Mouse (Mus musculus) limb, embryonic 10.5 days (tissue): ENCODE data around the gene Atrip. TPM values are rescaled to one million over a fixed set of nuclear protein-coding genes. Genes with fewer than 3 reads are reported as not detected.

ENCODE experiments used
- DNase-seq: peaks from one replicate; pipeline ENCODE4 v3.0.0-alpha.2; 2017; ENCODE audit warnings: low spot score
- H3K27ac ChIP-seq: fragments of 300-500 bp; sonication (generic); 2 replicates; pipeline ENCODE4 v1.5.1; 2016; ENCODE audit warnings: mild to moderate bottlenecking
- H3K27me3 ChIP-seq: fragments of 300-500 bp; sonication (generic); 2 replicates; pipeline ENCODE4 v1.6.1; 2016; ENCODE audit warnings: low read depth, mild to moderate bottlenecking; ENCODE audit not compliant: poor library complexity, severe bottlenecking
- H3K36me3 ChIP-seq: fragments of 300-500 bp; sonication (generic); 2 replicates; pipeline ENCODE4 v1.6.1; 2016; ENCODE audit warnings: mild to moderate bottlenecking, moderate library complexity
- H3K4me1 ChIP-seq: fragments of 300-500 bp; sonication (generic); 2 replicates; pipeline ENCODE4 v1.6.1; 2016
- H3K4me3 ChIP-seq: fragments of 300-500 bp; sonication (generic); 2 replicates; pipeline ENCODE4 v1.5.1; 2016; ENCODE audit warnings: mild to moderate bottlenecking, moderate library complexity
- H3K9me3 ChIP-seq: fragments of 300-500 bp; sonication (generic); replicated peaks from 2 replicates; pipeline ENCODE4 v1.6.1; 2016; ENCODE audit warnings: mild to moderate bottlenecking
- WGBS: fragments of 180-500 bp; shearing (Covaris S2); methylation state at CpG from one replicate; pipeline ENCODE4 v1.1.7; 2016; 5-methylcytosine and 5-hydroxymethylcytosine counted together
- polyA plus RNA-seq: library from polyadenylated mRNA; unstranded; fragments of >200 nt; fragmentation: Nextera tagmentation; extraction: Ambion mirVana; gene quantifications from 2 replicates; pipeline ENCODE4 v1.2.1, GENCODE M21; 2016

Atrip gene
- polyA plus RNA-seq, 1 experiment from 2014 or later = 35.3 TPM

DNA sequence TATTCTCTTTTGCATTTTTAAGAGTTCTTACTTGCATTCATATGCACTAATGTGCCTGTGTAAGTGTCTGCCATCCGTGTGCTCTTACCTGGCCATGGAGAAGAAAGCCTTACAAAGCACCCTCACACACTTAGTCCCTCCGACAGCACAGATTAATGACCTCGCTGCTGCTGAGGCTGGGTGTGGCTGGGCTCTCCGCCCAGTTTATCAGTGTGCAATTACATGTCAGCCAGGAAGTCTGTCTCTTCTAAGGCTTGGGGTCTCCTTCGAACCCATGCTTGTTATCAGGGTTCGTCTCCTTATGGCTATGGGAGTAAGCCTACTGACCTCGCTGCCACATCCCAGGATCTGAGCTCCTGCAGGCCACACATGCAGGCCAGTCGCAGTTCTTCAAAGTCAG is 58.5 kb downstream of the Atrip start:
- DNase-seq = no peak
- Histone ChIP-seq H3K36me3 (no peaks in the 10 kb centered on the region), H3K27me3 (no peaks in the 10 kb centered on the region), H3K9me3 (no peaks in the 10 kb centered on the region), H3K4me3 (no peak overlapping the region), H3K27ac (no peak overlapping the region), H3K4me1 (0 out of 2 replicates have a peak, but pooled peaks cover 8% of the 10 kb centered on the region)
- whole genome bisulfite sequencing = 53% methylated on average over 8 of the region's 8 CpGs

DNA sequence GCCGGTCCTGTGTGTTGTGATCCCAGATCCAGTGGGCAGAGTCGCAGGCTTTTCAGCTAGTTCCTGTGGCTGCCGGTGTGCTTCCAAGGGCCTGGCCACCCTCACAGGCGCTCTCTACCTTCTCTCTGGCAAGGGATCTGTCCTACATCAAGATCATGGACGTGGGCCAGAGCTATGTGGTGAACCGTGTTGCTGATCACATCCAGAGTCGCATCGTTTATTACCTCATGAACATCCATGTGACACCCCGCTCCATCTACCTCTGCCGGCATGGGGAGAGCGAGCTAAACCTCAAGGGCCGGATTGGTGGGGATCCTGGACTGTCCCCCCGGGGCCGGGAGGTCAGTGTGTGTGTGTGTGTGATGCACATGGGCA is 63.6 kb downstream of the Atrip start:
- no peaks in the 10 kb centered on the region for H3K27me3 ChIP-seq
- WGBS = 78% methylated on average over 14 of the region's 14 CpGs
- no peak overlapping the region for H3K4me3 ChIP-seq
- peaks cover 26% of the 10 kb centered on the region for H3K4me1 ChIP-seq
- H3K36me3 ChIP-seq = no peaks in the 10 kb centered on the region
- peak overlapping the region; percentile 4; the same call in 1 of the 2 replicates for H3K27ac ChIP-seq
- no peak for DNase-seq
- H3K9me3 ChIP-seq = no peaks in the 10 kb centered on the region

DNA sequence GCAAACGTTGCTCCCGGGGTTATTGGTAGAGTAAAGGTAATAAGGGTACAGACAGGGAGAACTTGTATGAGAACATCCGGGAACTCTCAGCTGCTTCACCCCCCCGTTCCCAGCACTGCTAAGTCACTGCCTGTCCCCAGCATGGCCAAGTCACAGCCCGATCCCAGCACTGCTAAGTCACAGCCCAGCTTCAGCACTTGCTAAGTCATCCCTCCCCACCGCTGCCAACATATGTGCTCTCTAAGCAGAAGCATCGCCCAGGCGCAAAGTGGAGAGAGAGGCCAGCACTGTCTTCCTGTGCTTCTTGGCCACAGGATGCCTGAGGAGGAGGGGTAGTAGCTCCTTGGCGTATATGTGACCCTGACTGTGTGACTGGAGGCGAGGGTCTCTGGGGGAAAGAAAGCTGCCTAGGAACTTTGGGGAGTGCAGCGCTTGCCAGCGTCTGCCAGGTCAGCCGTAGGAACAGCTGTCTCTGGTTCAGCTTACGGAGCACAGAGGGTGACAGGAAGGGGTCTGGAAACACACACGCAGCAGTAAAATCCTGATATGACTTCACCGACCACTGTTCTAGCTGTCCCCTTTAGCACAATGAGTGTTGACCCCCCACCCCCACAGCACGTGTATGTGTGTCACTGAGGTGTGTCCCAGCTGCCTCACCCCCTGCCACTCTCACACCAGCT is 64.1 kb downstream of the Atrip start:
- H3K27me3 ChIP-seq = no peaks in the 10 kb centered on the region
- no peak overlapping the region for H3K4me3 ChIP-seq
- no peaks in the 10 kb centered on the region for H3K36me3 ChIP-seq
- peaks cover 26% of the 10 kb centered on the region for H3K4me1 ChIP-seq
- H3K27ac ChIP-seq = peak overlapping the region; percentile 17; the same call in 1 of the 2 replicates
- no peak for DNase-seq
- 35% methylated on average over 17 of the region's 17 CpGs for WGBS
- H3K9me3 ChIP-seq = no peaks in the 10 kb centered on the region

DNA sequence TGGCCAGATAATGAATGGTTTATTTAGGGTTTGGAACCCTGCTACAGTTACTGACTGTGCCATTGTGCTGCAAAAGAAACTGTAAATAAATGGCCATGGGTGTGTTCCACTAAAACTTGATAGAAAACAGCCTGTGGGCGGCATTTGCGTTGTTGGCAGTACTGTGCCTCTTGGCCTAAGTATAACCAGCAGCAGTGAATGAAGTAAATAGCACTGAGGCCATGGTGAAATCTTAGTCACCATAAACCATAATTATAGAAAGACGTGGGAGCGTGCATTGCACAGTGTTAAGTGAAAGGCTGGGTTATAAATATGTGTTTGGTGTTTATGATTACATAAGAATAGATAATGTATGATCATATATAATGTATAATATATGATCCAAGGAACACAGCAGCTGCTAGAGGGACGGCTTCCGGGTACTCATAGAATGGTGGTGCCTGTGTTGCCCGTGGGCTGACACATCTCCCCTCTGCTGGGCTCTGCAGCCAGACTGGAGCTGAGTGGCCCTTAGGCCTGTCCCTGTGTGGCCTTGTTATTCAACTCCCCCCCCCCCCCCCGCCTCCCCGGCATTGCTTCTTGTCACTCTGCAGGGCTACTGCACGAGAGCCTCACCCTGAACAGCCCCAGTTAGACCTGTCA is 64.8 kb downstream of the Atrip start:
- Histone ChIP-seq H3K4me1 (peaks cover 26% of the 10 kb centered on the region), H3K4me3 (no peak overlapping the region), H3K27ac (no peak overlapping the region), H3K9me3 (no peaks in the 10 kb centered on the region), H3K36me3 (no peaks in the 10 kb centered on the region), H3K27me3 (no peaks in the 10 kb centered on the region)
- WGBS = 69% methylated on average over 10 of the region's 10 CpGs
- DNase-seq = no peak

DNA sequence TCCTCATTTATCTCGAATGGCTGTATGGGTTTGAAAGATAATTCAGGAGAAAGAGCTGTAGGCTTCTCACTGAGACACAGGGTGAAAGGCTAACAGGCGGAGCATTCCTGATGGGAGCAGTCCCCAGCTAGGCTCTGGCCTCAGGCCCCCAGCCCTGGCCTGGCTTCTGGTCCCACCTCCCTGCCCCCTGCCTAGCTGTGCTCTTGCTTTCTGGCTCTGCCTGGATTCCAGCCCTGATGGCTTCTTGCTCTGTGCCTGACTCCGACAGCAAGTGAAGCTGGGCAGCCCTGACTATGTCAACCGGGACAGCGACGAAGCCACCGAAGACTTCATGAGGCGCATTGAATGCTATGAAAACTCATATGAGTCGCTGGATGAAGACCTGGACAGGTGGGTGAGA is 65.8 kb downstream of the Atrip start:
- Histone ChIP-seq H3K9me3 (no peaks in the 10 kb centered on the region), H3K4me3 (no peak overlapping the region), H3K36me3 (no peaks in the 10 kb centered on the region), H3K27me3 (no peaks in the 10 kb centered on the region), H3K27ac (0 out of 2 replicates have a peak overlapping the region, but pooled peaks have one; percentile 0), H3K4me1 (peaks cover 26% of the 10 kb centered on the region)
- 91% methylated on average over 9 of the region's 9 CpGs for WGBS
- DNase-seq = no peak

Other genes starting within 250 kb of the Atrip start
- gene Celsr3, start 247.8 kb downstream of the Atrip start, polyA plus RNA-seq = 0.06 and 0.14 TPM in 2 replicates
- gene Slc26a6, start 220.8 kb downstream of the Atrip start, polyA plus RNA-seq = 9.7 and 13.7 TPM in 2 replicates
- gene Tmem89, start 159.5 kb downstream of the Atrip start, polyA plus RNA-seq = not detected in 2 replicates
- gene Uqcrc1, start 137.5 kb downstream of the Atrip start, polyA plus RNA-seq = 561 and 562 TPM in 2 replicates
- 1.7 and 3.1 TPM in 2 replicates for gene Col7a1, start 120.5 kb downstream of the Atrip start, polyA plus RNA-seq
- not detected in 2 replicates for gene Ucn2, start 88.1 kb downstream of the Atrip start, polyA plus RNA-seq
- 12.5 and 14.6 TPM in 2 replicates for gene Pfkfb4, start 82.3 kb downstream of the Atrip start, polyA plus RNA-seq
- 36.1 and 44.4 TPM in 2 replicates for gene Shisa5, start 35.6 kb downstream of the Atrip start, polyA plus RNA-seq
- gene Trex1, start 14.4 kb downstream of the Atrip start, polyA plus RNA-seq = 7.5 and 9.4 TPM in 2 replicates
- gene Ccdc51, start 8.4 kb upstream of the Atrip start, polyA plus RNA-seq = 13.6 and 14.1 TPM in 2 replicates
- 805 and 864 TPM in 2 replicates for gene Tma7, start 8.5 kb upstream of the Atrip start, polyA plus RNA-seq
- gene Plxnb1, start 21.3 kb upstream of the Atrip start, polyA plus RNA-seq = 18.6 and 23.7 TPM in 2 replicates
- not detected in 2 replicates for gene Fbxw21, start 87.9 kb upstream of the Atrip start, polyA plus RNA-seq
- not detected in 2 replicates for gene Fbxw13, start 121.9 kb upstream of the Atrip start, polyA plus RNA-seq
- not detected in 2 replicates for gene Fbxw20, start 160.6 kb upstream of the Atrip start, polyA plus RNA-seq
- gene Fbxw14, start 213.6 kb upstream of the Atrip start, polyA plus RNA-seq = not detected in 2 replicates